Comparison of ENCODE assay signal across 10 mouse cellular contexts in the genomic region with DNA sequence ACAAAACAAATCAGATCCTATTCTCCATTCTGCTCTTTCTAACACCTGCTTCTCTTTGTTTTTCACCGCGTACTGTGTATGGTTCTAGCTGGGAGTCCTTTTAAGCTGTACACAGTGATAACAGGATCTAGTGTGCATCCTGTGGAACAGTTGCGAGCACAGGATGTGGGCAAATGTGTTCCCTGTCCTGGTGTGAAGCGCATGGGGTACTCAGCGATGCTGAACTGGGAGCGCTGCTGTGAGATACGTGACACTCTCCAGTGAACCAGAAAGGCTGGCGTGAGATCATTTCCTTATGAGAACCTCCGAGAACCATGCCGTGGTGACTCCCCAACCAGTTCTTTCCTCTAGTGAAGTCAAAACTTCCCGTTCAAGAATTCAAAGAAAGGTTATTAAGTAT.
DNase-seq lines count a peak whose midpoint lies in the region; ATAC-seq and TF ChIP-seq lines count a peak whose summit lies in the region.
"Had no signal": no experiment of that assay in that cellular context is flagged by ENCODE, and none has a peak within 500 bp of the region (broad histone marks: within the 10 kb centered on the region; RNA-seq: fewer than 3 reads in every experiment).

No protein-coding gene starts in this region.

- TF ChIP-seq CTCF in heart, postnatal 0 days (IDR thresholded peaks at IDR 0.05; ENCODE audit: low read depth), result no peak

- peak overlapping the region; percentile 5; the same call in 1 of the 2 replicates for H3K4me3 ChIP-seq in heart, postnatal 0 days (ENCODE audit: low read depth, low read length)
- H3K4me3 ChIP-seq: hindbrain, embryonic 13.5 days; limb, embryonic 12.5 days had no signal

- H3K4me2 ChIP-seq in heart, postnatal 0 days (ENCODE audit: low read depth, low read length), result peak overlapping the region; percentile 57
- H3K4me2 ChIP-seq: hindbrain, embryonic 13.5 days; limb, embryonic 12.5 days had no signal

- no peaks in the 10 kb centered on the region for H3K27me3 ChIP-seq in heart, postnatal 0 days (ENCODE audit: control insufficient read depth, insufficient read depth, low read length)
- H3K27me3 ChIP-seq: hindbrain, embryonic 13.5 days; limb, embryonic 12.5 days had no signal

- no peaks in the 10 kb centered on the region for H3K9me3 ChIP-seq in heart, postnatal 0 days (replicated peaks; ENCODE audit: control insufficient read depth, low read length)
- H3K9me3 ChIP-seq: hindbrain, embryonic 13.5 days; limb, embryonic 12.5 days had no signal

- peak; percentile 35; the same call in 1 of the 2 replicates for ATAC-seq in heart, postnatal 0 days (ENCODE audit: insufficient read depth, low read depth)
- ATAC-seq in monocyte, adult 5-6 weeks (replicated peaks; ENCODE audit: insufficient number of reproducible peaks, low FRiP score, low TSS enrichment, poor library complexity, severe bottlenecking), result peak; percentile 63

- H3K36me3 ChIP-seq in heart, postnatal 0 days (replicated peaks; ENCODE audit: control insufficient read depth, insufficient read depth, low read length), result no peaks in the 10 kb centered on the region
- H3K36me3 ChIP-seq: hindbrain, embryonic 13.5 days; limb, embryonic 12.5 days had no signal

- WGBS in heart, postnatal 0 days, result 48% methylated on average over 11 of the region's 11 CpGs

- H3K9ac ChIP-seq in heart, postnatal 0 days (replicated peaks; ENCODE audit: low read depth, low read length), result peak overlapping the region; percentile 21; the same call in 1 of the 2 replicates
- H3K9ac ChIP-seq: hindbrain, embryonic 13.5 days; limb, embryonic 12.5 days had no signal

- no peak for TF ChIP-seq EP300 in heart, postnatal 0 days (IDR thresholded peaks at IDR 0.05; ENCODE audit: low read depth)

- DNase-seq in embryo, embryonic 11 days, result peak; percentile 17
- no peak for DNase-seq in embryo, embryonic 10.5 days (ENCODE audit: low spot score)
- peak; percentile 66 to 71 for DNase-seq in B cell, adult 2 months
- DNase-seq in heart, postnatal 0 days (ENCODE audit: low spot score), result no peak
- DNase-seq in retina, postnatal 1 day, result no peak
- no peak for DNase-seq in gastrocnemius, postnatal 36 days
- DNase-seq in urinary bladder, adult 18-20 months (ENCODE audit: low spot score in 2 of 2), result no peak

- H3K27ac ChIP-seq in heart, postnatal 0 days (ENCODE audit: low read depth), result peak overlapping the region; percentile 96
- H3K27ac ChIP-seq: hindbrain, embryonic 13.5 days had no signal

- peaks cover 21% of the 10 kb centered on the region for H3K4me1 ChIP-seq in heart, postnatal 0 days (ENCODE audit: control insufficient read depth, insufficient read depth)
- H3K4me1 ChIP-seq: hindbrain, embryonic 13.5 days had no signal

- intact Hi-C loops in gastrocnemius, postnatal 36 days (cut with DNase I), result no loop called here

Comparison
In these comparisons a context has a peak if more than half of its experiments do, and no peak if none do; other contexts are left out.
1. DNase-seq: peak in embryo, embryonic 11 days (single experiment) and B cell, adult 2 months (2 of 2); none in embryo, embryonic 10.5 days (single experiment), heart, postnatal 0 days (single experiment), retina, postnatal 1 day (single experiment), gastrocnemius, postnatal 36 days (0 of 2) and urinary bladder, adult 18-20 months (0 of 2).